Mouse (Mus musculus) mesoderm, embryonic 11.5 days (tissue): ENCODE data around the gene Tnfsfm13.
"Not testable (repeated sequence)": the region's sequence is repeated elsewhere in the genome, so short reads cannot be mapped to it uniquely, and the experiment has no call there.

Experiments
- DNase-seq: peaks from one replicate; pipeline ENCODE4 v3.0.0-alpha.2; 2012; ENCODE audit warnings: low read depth, low spot score

Tnfsfm13 gene

GRCm38 (mm10) chr11:69695361-69696181 lies at the start of gene Tnfsfm13, which contains the start of gene Tnfsf12:
Gene Tnfsfm13 (minus strand): TSS chr11:69696098.
Gene Tnfsf12 (minus strand): TSS chr11:69695849.
- peak; percentile 48 for DNase-seq

GRCm38 (mm10) chr11:69731408-69731807 lies 35.5 kb upstream of the Tnfsfm13 start:
- not testable (repeated sequence) for DNase-seq

- peak; percentile 73 for DNase-seq
Measured at GRCm38 (mm10) chr11:69729063-69729462, 33.2 kb upstream of the Tnfsfm13 start.

GRCm38 (mm10) chr11:69725951-69726350 lies 30.1 kb upstream of the Tnfsfm13 start:
- no peak for DNase-seq

GRCm38 (mm10) chr11:69723074-69723473 lies 27.2 kb upstream of the Tnfsfm13 start:
- DNase-seq = no peak

- DNase-seq = no peak
Measured at GRCm38 (mm10) chr11:69720852-69721251, 25.0 kb upstream of the Tnfsfm13 start.

GRCm38 (mm10) chr11:69719423-69719822 lies 23.5 kb upstream of the Tnfsfm13 start:
- no peak for DNase-seq

- no peak for DNase-seq
Measured at GRCm38 (mm10) chr11:69718661-69719060, 22.8 kb upstream of the Tnfsfm13 start.

GRCm38 (mm10) chr11:69716953-69717352 lies 21.1 kb upstream of the Tnfsfm13 start:
- DNase-seq = no peak

GRCm38 (mm10) chr11:69715929-69716328 lies 20.0 kb upstream of the Tnfsfm13 start:
- peak; percentile 75 for DNase-seq

GRCm38 (mm10) chr11:69715482-69715881 lies 19.6 kb upstream of the Tnfsfm13 start:
- DNase-seq = peak; percentile 47

GRCm38 (mm10) chr11:69714636-69715329 lies 18.9 kb upstream of the Tnfsfm13 start:
- DNase-seq = peak; percentile 54

GRCm38 (mm10) chr11:69712954-69713672 lies 17.2 kb upstream of the Tnfsfm13 start:
- peak; percentile 42 for DNase-seq

- no peak for DNase-seq
Measured at GRCm38 (mm10) chr11:69711082-69711481, 15.2 kb upstream of the Tnfsfm13 start.

- DNase-seq = no peak
Measured at GRCm38 (mm10) chr11:69710470-69710869, 14.6 kb upstream of the Tnfsfm13 start.

GRCm38 (mm10) chr11:69709554-69710446 lies 13.9 kb upstream of the Tnfsfm13 start:
- DNase-seq = no peak

GRCm38 (mm10) chr11:69708614-69709265 lies 12.8 kb upstream of the Tnfsfm13 start:
- no peak for DNase-seq

GRCm38 (mm10) chr11:69707873-69708381 lies 12.0 kb upstream of the Tnfsfm13 start:
- DNase-seq = no peak

GRCm38 (mm10) chr11:69707480-69707847 lies 11.6 kb upstream of the Tnfsfm13 start:
- no peak for DNase-seq

- no peak for DNase-seq
Measured at GRCm38 (mm10) chr11:69706775-69707479, 11.0 kb upstream of the Tnfsfm13 start.
